Mouse (Mus musculus) intestine, postnatal 0 days (tissue): ENCODE data around the gene Pdcd5. TPM values are rescaled to one million over a fixed set of nuclear protein-coding genes. Genes with fewer than 3 reads are reported as not detected.

Experiments used
- ATAC-seq: fragments of 200-750 bp; cut with Nextera tagmentation; 2 replicates; pipeline ENCODE4 v1.8.0; 2017; ENCODE audit warnings: mild to moderate bottlenecking, moderate TSS enrichment, moderate library complexity
- H3K27ac ChIP-seq: fragments of 300-500 bp; sonication (generic); 2 replicates; pipeline ENCODE4 v1.5.1; 2014; ENCODE audit warnings: mild to moderate bottlenecking, low read depth, low read length, moderate library complexity
- H3K27me3 ChIP-seq: fragments of 300-500 bp; sonication (generic); replicated peaks from 2 replicates; pipeline ENCODE4 v1.6.1; 2014; ENCODE audit warnings: low read length, mixed read lengths; ENCODE audit not compliant: control insufficient read depth, insufficient read depth
- H3K36me3 ChIP-seq: fragments of 300-500 bp; sonication (generic); 2 replicates; pipeline ENCODE4 v1.6.1; 2014; ENCODE audit warnings: mild to moderate bottlenecking, moderate library complexity; ENCODE audit not compliant: control insufficient read depth, insufficient read depth
- H3K4me1 ChIP-seq: fragments of 300-500 bp; sonication (generic); replicated peaks from 2 replicates; pipeline ENCODE4 v1.6.1; 2014; ENCODE audit warnings: antibody characterized with exemption, low read length, mixed read lengths; ENCODE audit not compliant: control insufficient read depth, insufficient read depth
- H3K4me2 ChIP-seq: fragments of 300-500 bp; sonication (generic); replicated peaks from 2 replicates; pipeline ENCODE4 v1.6.1; 2014; ENCODE audit warnings: low read depth, mild to moderate bottlenecking, moderate library complexity
- H3K4me3 ChIP-seq: fragments of 300-500 bp; sonication (generic); 2 replicates; pipeline ENCODE4 v1.5.1; 2014; ENCODE audit warnings: low read depth, low read length
- H3K9ac ChIP-seq: fragments of 300-500 bp; sonication (generic); 2 replicates; pipeline ENCODE4 v1.6.1; 2014; ENCODE audit warnings: mild to moderate bottlenecking, low read depth, low read length
- H3K9me3 ChIP-seq: fragments of 300-500 bp; sonication (generic); 2 replicates; pipeline ENCODE4 v1.6.1; 2016; ENCODE audit warnings: mixed run types; ENCODE audit not compliant: control insufficient read depth
- CTCF ChIP-seq: sonication (generic); IDR thresholded peaks from 2 replicates; pipeline ENCODE4 v1.5.1; 2016; ENCODE audit warnings: low read depth, mild to moderate bottlenecking, control low read depth, antibody characterized with exemption, moderate library complexity
- WGBS: fragments of 180-500 bp; shearing (Covaris S2); extraction: QIAGEN DNeasy Blood & Tissue Kit; methylation state at CpG from one replicate; pipeline ENCODE4 v1.1.7; 2014; 5-methylcytosine and 5-hydroxymethylcytosine counted together
- polyA plus RNA-seq: library from polyadenylated mRNA; unstranded; fragments of >200 nt; fragmentation: Nextera tagmentation; extraction: Ambion mirVana; gene quantifications from 2 replicates; pipeline ENCODE4 v1.2.1, GENCODE M21; 2015

Pdcd5 gene
- polyA plus RNA-seq = 168 and 169 TPM in 2 replicates

- H3K27me3 ChIP-seq = no peaks in the 10 kb centered on the region
- H3K9ac ChIP-seq = peak within 1 kb of the TSS; percentile 90
- peaks cover 25% of the 10 kb centered on the region for H3K36me3 ChIP-seq
- no peak within 1 kb of the TSS for H3K27ac ChIP-seq
- no peaks in the 10 kb centered on the region for H3K9me3 ChIP-seq
- peak; percentile 83 for ATAC-seq
- H3K4me1 ChIP-seq = no peaks in the 10 kb centered on the region
- H3K4me3 ChIP-seq = peak within 1 kb of the TSS; percentile 93
- under 1% methylated on average over 64 of the region's 64 CpGs for WGBS
- peak within 1 kb of the TSS; percentile 84 for H3K4me2 ChIP-seq
- TF ChIP-seq CTCF = peak; percentile 30; the same call in 1 of the 2 replicates
Observed at GRCm38 (mm10) chr7:35647101-35647698, at the start of gene Pdcd5. Gene Pdcd5, minus strand, starts transcription at chr7:35647521.

GRCm38 (mm10) chr7:35692641-35693040, 45.3 kb upstream of the Pdcd5 start:
- ATAC-seq = no peak
- no peak for TF ChIP-seq CTCF
- H3K4me2 ChIP-seq = no peak overlapping the region
- H3K27ac ChIP-seq = no peak overlapping the region
- H3K27me3 ChIP-seq = no peaks in the 10 kb centered on the region
- H3K36me3 ChIP-seq = peaks cover 5% of the 10 kb centered on the region; the same call in 1 of the 2 replicates
- H3K4me1 ChIP-seq = no peaks in the 10 kb centered on the region
- H3K4me3 ChIP-seq = no peak overlapping the region
- H3K9ac ChIP-seq = no peak overlapping the region
- 91% methylated on average over 12 of the region's 12 CpGs for WGBS
- H3K9me3 ChIP-seq = no peaks in the 10 kb centered on the region

- TF ChIP-seq CTCF = no peak
- ATAC-seq = no peak
- Histone ChIP-seq H3K4me1 (no peaks in the 10 kb centered on the region), H3K4me3 (no peak overlapping the region), H3K9me3 (no peaks in the 10 kb centered on the region), H3K27ac (no peak overlapping the region), H3K27me3 (no peaks in the 10 kb centered on the region), H3K36me3 (peaks cover 5% of the 10 kb centered on the region; the same call in 1 of the 2 replicates), H3K9ac (no peak overlapping the region), H3K4me2 (no peak overlapping the region)
- WGBS = 86% methylated on average over 14 of the region's 14 CpGs
Observed at GRCm38 (mm10) chr7:35692117-35692516, 44.8 kb upstream of the Pdcd5 start.

GRCm38 (mm10) chr7:35688781-35689349, 41.5 kb upstream of the Pdcd5 start:
- Histone ChIP-seq H3K9ac (no peak overlapping the region), H3K27ac (no peak overlapping the region), H3K4me3 (no peak overlapping the region), H3K9me3 (no peaks in the 10 kb centered on the region), H3K27me3 (no peaks in the 10 kb centered on the region), H3K4me2 (no peak overlapping the region), H3K4me1 (no peaks in the 10 kb centered on the region), H3K36me3 (peaks cover 5% of the 10 kb centered on the region; the same call in 1 of the 2 replicates)
- ATAC-seq = no peak
- WGBS = 87% methylated on average over 11 of the region's 11 CpGs
- no peak for TF ChIP-seq CTCF

GRCm38 (mm10) chr7:35688276-35688675, 41.0 kb upstream of the Pdcd5 start:
- Histone ChIP-seq H3K4me1 (no peaks in the 10 kb centered on the region), H3K4me3 (no peak overlapping the region), H3K27ac (no peak overlapping the region), H3K4me2 (no peak overlapping the region), H3K9ac (no peak overlapping the region), H3K27me3 (no peaks in the 10 kb centered on the region), H3K9me3 (no peaks in the 10 kb centered on the region), H3K36me3 (peaks cover 5% of the 10 kb centered on the region; the same call in 1 of the 2 replicates)
- 81% methylated on average over 9 of the region's 9 CpGs for WGBS
- no peak for ATAC-seq
- TF ChIP-seq CTCF = no peak

GRCm38 (mm10) chr7:35687229-35687628, 39.9 kb upstream of the Pdcd5 start:
- ATAC-seq = no peak
- Histone ChIP-seq H3K9ac (no peak overlapping the region), H3K4me1 (no peaks in the 10 kb centered on the region), H3K27me3 (no peaks in the 10 kb centered on the region), H3K4me3 (0 out of 2 replicates have a peak overlapping the region, but pooled peaks have one; percentile 5), H3K9me3 (no peaks in the 10 kb centered on the region), H3K4me2 (peak overlapping the region; percentile 53), H3K36me3 (peaks cover 5% of the 10 kb centered on the region; the same call in 1 of the 2 replicates), H3K27ac (no peak overlapping the region)
- TF ChIP-seq CTCF = no peak
- 24% methylated on average over 10 of the region's 10 CpGs for WGBS
